Mouse (Mus musculus) hindbrain, embryonic 13.5 days (tissue): Measurements from ENCODE around the gene Hid1. TPM values are rescaled to one million over a fixed set of nuclear protein-coding genes. Genes with fewer than 3 reads are reported as not detected.

ENCODE experiments used
- ATAC-seq: fragments of 200-750 bp; cut with Nextera tagmentation; 2 replicates; pipeline ENCODE4 v1.8.0; 2017; ENCODE audit warnings: moderate TSS enrichment; ENCODE audit not compliant: low FRiP score
- H3K27ac ChIP-seq: fragments of 300-500 bp; sonication (generic); 2 replicates; pipeline ENCODE4 v1.5.1; 2015; ENCODE audit warnings: inconsistent platforms, mild to moderate bottlenecking, moderate library complexity
- H3K27me3 ChIP-seq: fragments of 300-500 bp; sonication (generic); 2 replicates; pipeline ENCODE4 v1.6.1; 2015; ENCODE audit warnings: mild to moderate bottlenecking, inconsistent platforms
- H3K36me3 ChIP-seq: fragments of 300-500 bp; sonication (generic); 2 replicates; pipeline ENCODE4 v1.6.1; 2015; ENCODE audit warnings: mild to moderate bottlenecking, inconsistent platforms
- H3K4me1 ChIP-seq: fragments of 300-500 bp; sonication (generic); replicated peaks from 2 replicates; pipeline ENCODE4 v1.6.1; 2015; ENCODE audit warnings: inconsistent platforms
- H3K4me2 ChIP-seq: fragments of 300-500 bp; sonication (generic); 2 replicates; pipeline ENCODE4 v1.6.1; 2015; ENCODE audit warnings: inconsistent platforms, mild to moderate bottlenecking, moderate library complexity
- H3K4me3 ChIP-seq: fragments of 300-500 bp; sonication (generic); 2 replicates; pipeline ENCODE4 v1.5.1; 2015; ENCODE audit warnings: mild to moderate bottlenecking, inconsistent platforms
- H3K9ac ChIP-seq: fragments of 300-500 bp; sonication (generic); 2 replicates; pipeline ENCODE4 v1.6.1; 2015; ENCODE audit warnings: mild to moderate bottlenecking, inconsistent platforms
- H3K9me3 ChIP-seq: fragments of 300-500 bp; sonication (generic); 2 replicates; pipeline ENCODE4 v1.6.1; 2016; ENCODE audit warnings: inconsistent platforms
- WGBS: fragments of 180-500 bp; shearing (Covaris S2); methylation state at CpG from one replicate; pipeline ENCODE4 v1.1.7; 2015; 5-methylcytosine and 5-hydroxymethylcytosine counted together
- polyA plus RNA-seq: library from polyadenylated mRNA; unstranded; fragments of >200 nt; fragmentation: Nextera tagmentation; extraction: Ambion mirVana; gene quantifications from 2 replicates; pipeline ENCODE4 v1.2.1, GENCODE M21; 2015

The Hid1 gene
- polyA plus RNA-seq: 41.8 and 42.9 TPM in 2 replicates

- WGBS: under 1% methylated on average over 30 of the region's 39 CpGs
- Histone ChIP-seq H3K27ac (peak within 1 kb of the TSS; percentile 92), H3K4me1 (peaks cover 33% of the 10 kb centered on the region), H3K4me3 (peak within 1 kb of the TSS; percentile 76), H3K27me3 (peaks cover 37% of the 10 kb centered on the region; the same call in 1 of the 2 replicates), H3K9ac (peak within 1 kb of the TSS; percentile 92), H3K4me2 (peak within 1 kb of the TSS; percentile 93), H3K9me3 (no peaks in the 10 kb centered on the region), H3K36me3 (no peaks in the 10 kb centered on the region)
- peak; percentile 54 for ATAC-seq
Measured at GRCm38 (mm10) chr11:115367395-115367944, at the start of gene Hid1. Hid1 (minus strand) TSS chr11:115367756.

GRCm38 (mm10) chr11:115409556-115409955 lies 42.0 kb upstream of the Hid1 start:
- Histone ChIP-seq H3K4me1 (peaks cover 74% of the 10 kb centered on the region), H3K36me3 (peaks cover 53% of the 10 kb centered on the region), H3K9ac (peak overlapping the region; percentile 46), H3K9me3 (no peaks in the 10 kb centered on the region), H3K27ac (peak overlapping the region; percentile 81), H3K4me2 (no peak overlapping the region), H3K4me3 (no peak overlapping the region), H3K27me3 (no peaks in the 10 kb centered on the region)
- ATAC-seq: no peak
- WGBS: 27% methylated on average over 7 of the region's 7 CpGs

GRCm38 (mm10) chr11:115408266-115408920 lies 40.8 kb upstream of the Hid1 start:
- Histone ChIP-seq H3K36me3 (peaks cover 53% of the 10 kb centered on the region), H3K4me2 (no peak overlapping the region), H3K9me3 (no peaks in the 10 kb centered on the region), H3K9ac (no peak overlapping the region), H3K27ac (peak overlapping the region; percentile 81), H3K4me3 (no peak overlapping the region), H3K27me3 (no peaks in the 10 kb centered on the region), H3K4me1 (peaks cover 71% of the 10 kb centered on the region)
- WGBS: 83% methylated on average over 6 of the region's 6 CpGs
- ATAC-seq: no peak

GRCm38 (mm10) chr11:115406858-115407401 lies 39.4 kb upstream of the Hid1 start:
- Histone ChIP-seq H3K9me3 (no peaks in the 10 kb centered on the region), H3K4me2 (no peak overlapping the region), H3K9ac (no peak overlapping the region), H3K4me3 (no peak overlapping the region), H3K27ac (no peak overlapping the region), H3K4me1 (peaks cover 64% of the 10 kb centered on the region), H3K36me3 (peaks cover 53% of the 10 kb centered on the region), H3K27me3 (no peaks in the 10 kb centered on the region)
- ATAC-seq: no peak
- WGBS: 96% methylated on average over 17 of the region's 17 CpGs

- Histone ChIP-seq H3K27ac (no peak overlapping the region), H3K36me3 (peaks cover 46% of the 10 kb centered on the region), H3K4me1 (peaks cover 58% of the 10 kb centered on the region), H3K9ac (no peak overlapping the region), H3K4me2 (no peak overlapping the region), H3K9me3 (no peaks in the 10 kb centered on the region), H3K4me3 (no peak overlapping the region), H3K27me3 (no peaks in the 10 kb centered on the region)
- ATAC-seq: no peak
- 97% methylated on average over 6 of the region's 6 CpGs for WGBS
Measured at GRCm38 (mm10) chr11:115405723-115406122, 38.2 kb upstream of the Hid1 start.

GRCm38 (mm10) chr11:115403338-115404124 lies 36.0 kb upstream of the Hid1 start, which contains the start of gene Mrpl58:
Mrpl58 (plus strand) TSS chr11:115403752.
- peak; percentile 88 for ATAC-seq
- WGBS: 4% methylated on average over 50 of the region's 50 CpGs
- Histone ChIP-seq H3K4me3 (peak within 1 kb of the TSS; percentile 74), H3K9ac (peak within 1 kb of the TSS; percentile 93), H3K9me3 (no peaks in the 10 kb centered on the region), H3K4me2 (peak within 1 kb of the TSS; percentile 71), H3K27me3 (no peaks in the 10 kb centered on the region), H3K4me1 (peaks cover 45% of the 10 kb centered on the region), H3K36me3 (peaks cover 30% of the 10 kb centered on the region), H3K27ac (peak within 1 kb of the TSS; percentile 95)

- H3K9me3 ChIP-seq: no peaks in the 10 kb centered on the region
- no peak overlapping the region for H3K4me3 ChIP-seq
- H3K4me1 ChIP-seq: peaks cover 35% of the 10 kb centered on the region
- H3K9ac ChIP-seq: 0 out of 2 replicates have a peak overlapping the region, but pooled peaks have one; percentile 39
- H3K27me3 ChIP-seq: no peaks in the 10 kb centered on the region
- H3K27ac ChIP-seq: peak overlapping the region; percentile 71
- H3K36me3 ChIP-seq: peaks cover 14% of the 10 kb centered on the region
- peak; percentile 12; the same call in 1 of the 2 replicates for ATAC-seq
- 39% methylated on average over 11 of the region's 11 CpGs for WGBS
- H3K4me2 ChIP-seq: peak overlapping the region; percentile 18; the same call in 1 of the 2 replicates
Measured at GRCm38 (mm10) chr11:115400630-115401391, 33.3 kb upstream of the Hid1 start.

- no peak for ATAC-seq
- Histone ChIP-seq H3K36me3 (peaks cover 18% of the 10 kb centered on the region), H3K4me3 (no peak overlapping the region), H3K27me3 (no peaks in the 10 kb centered on the region), H3K4me1 (peaks cover 29% of the 10 kb centered on the region), H3K9ac (no peak overlapping the region), H3K4me2 (no peak overlapping the region), H3K27ac (peak overlapping the region; percentile 71), H3K9me3 (no peaks in the 10 kb centered on the region)
- 64% methylated on average over 3 of the region's 3 CpGs for WGBS
Measured at GRCm38 (mm10) chr11:115400126-115400525, 32.6 kb upstream of the Hid1 start.

GRCm38 (mm10) chr11:115398085-115398484 lies 30.5 kb upstream of the Hid1 start:
- Histone ChIP-seq H3K4me3 (no peak overlapping the region), H3K27me3 (0 out of 2 replicates have a peak, but pooled peaks cover 3% of the 10 kb centered on the region), H3K9me3 (no peaks in the 10 kb centered on the region), H3K27ac (no peak overlapping the region), H3K4me2 (no peak overlapping the region), H3K4me1 (peaks cover 16% of the 10 kb centered on the region), H3K9ac (no peak overlapping the region), H3K36me3 (peaks cover 39% of the 10 kb centered on the region)
- ATAC-seq: no peak
- WGBS: 86% methylated on average over 7 of the region's 7 CpGs

GRCm38 (mm10) chr11:115393721-115394325 lies 26.3 kb upstream of the Hid1 start:
- Histone ChIP-seq H3K4me3 (no peak overlapping the region), H3K27me3 (0 out of 2 replicates have a peak, but pooled peaks cover 3% of the 10 kb centered on the region), H3K4me1 (no peaks in the 10 kb centered on the region), H3K27ac (no peak overlapping the region), H3K9me3 (no peaks in the 10 kb centered on the region), H3K36me3 (peaks cover 74% of the 10 kb centered on the region), H3K9ac (no peak overlapping the region), H3K4me2 (no peak overlapping the region)
- WGBS: 68% methylated on average over 33 of the region's 34 CpGs
- no peak; the same call in 1 of the 2 replicates for ATAC-seq

- no peak overlapping the region for H3K27ac ChIP-seq
- H3K36me3 ChIP-seq: peaks cover 68% of the 10 kb centered on the region
- WGBS: 91% methylated on average over 7 of the region's 7 CpGs
- no peak overlapping the region for H3K4me3 ChIP-seq
- no peak for ATAC-seq
- no peak overlapping the region for H3K4me2 ChIP-seq
- H3K4me1 ChIP-seq: peaks cover 6% of the 10 kb centered on the region
- no peaks in the 10 kb centered on the region for H3K9me3 ChIP-seq
- H3K27me3 ChIP-seq: 0 out of 2 replicates have a peak, but pooled peaks cover 3% of the 10 kb centered on the region
- no peak overlapping the region for H3K9ac ChIP-seq
Measured at GRCm38 (mm10) chr11:115391358-115391757, 23.8 kb upstream of the Hid1 start.
